Mouse (Mus musculus): ENCODE measurements around the gene Pex11g.
A peak's percentile ranks its signal among the peaks of the same experiment; 100 is the strongest.

Pex11g gene

GRCm38 (mm10) chr8:3467006-3467885, at the start of gene Pex11g:
TSS of gene Pex11g (minus strand) at chr8:3467680.
- peak; percentile 77 for DNase-seq (ENCODE audit: low read depth, low spot score)

GRCm38 (mm10) chr8:3517117-3517495, 49.6 kb upstream of the Pex11g start:
- DNase-seq (ENCODE audit: low read depth, low spot score) = no peak

- DNase-seq (ENCODE audit: low read depth, low spot score) = peak; percentile 90
Observed at GRCm38 (mm10) chr8:3516450-3517116, 49.1 kb upstream of the Pex11g start.

GRCm38 (mm10) chr8:3515771-3516417, 48.4 kb upstream of the Pex11g start:
- no peak for DNase-seq (ENCODE audit: low read depth, low spot score)

GRCm38 (mm10) chr8:3515260-3515671, 47.8 kb upstream of the Pex11g start, which contains the start of gene Pnpla6:
TSS of gene Pnpla6 (plus strand) at chr8:3515384.
- DNase-seq (ENCODE audit: low read depth, low spot score) = peak; percentile 68

- no peak for DNase-seq (ENCODE audit: low read depth, low spot score)
Observed at GRCm38 (mm10) chr8:3514681-3515247, 47.3 kb upstream of the Pex11g start.

GRCm38 (mm10) chr8:3507979-3508754, 40.7 kb upstream of the Pex11g start:
- DNase-seq (ENCODE audit: low read depth, low spot score) = no peak

- no peak for DNase-seq (ENCODE audit: low read depth, low spot score)
Observed at GRCm38 (mm10) chr8:3502217-3502616, 34.7 kb upstream of the Pex11g start.

GRCm38 (mm10) chr8:3500235-3501090, 33.0 kb upstream of the Pex11g start, which contains the start of gene Mcoln1:
TSS of gene Mcoln1 (plus strand) at chr8:3500457.
- peak; percentile 95 for DNase-seq (ENCODE audit: low read depth, low spot score)

GRCm38 (mm10) chr8:3499751-3500150, 32.3 kb upstream of the Pex11g start:
- no peak for DNase-seq (ENCODE audit: low read depth, low spot score)

GRCm38 (mm10) chr8:3498583-3498982, 31.1 kb upstream of the Pex11g start:
- no peak for DNase-seq (ENCODE audit: low read depth, low spot score)

- no peak for DNase-seq (ENCODE audit: low read depth, low spot score)
Observed at GRCm38 (mm10) chr8:3496428-3496748, 28.9 kb upstream of the Pex11g start.

- DNase-seq (ENCODE audit: low read depth, low spot score) = no peak
Observed at GRCm38 (mm10) chr8:3495578-3496427, 28.3 kb upstream of the Pex11g start.

- DNase-seq (ENCODE audit: low read depth, low spot score) = no peak
Observed at GRCm38 (mm10) chr8:3493845-3494208, 26.3 kb upstream of the Pex11g start.

- peak; percentile 54 for DNase-seq (ENCODE audit: low read depth, low spot score)
Observed at GRCm38 (mm10) chr8:3492901-3493844, 25.7 kb upstream of the Pex11g start, which contains the start of gene Zfp358. TSS of gene Zfp358 (plus strand) at chr8:3493138.

GRCm38 (mm10) chr8:3485192-3485591, 17.7 kb upstream of the Pex11g start:
- no peak for DNase-seq (ENCODE audit: low read depth, low spot score)

GRCm38 (mm10) chr8:3483546-3483945, 16.1 kb upstream of the Pex11g start:
- DNase-seq (ENCODE audit: low read depth, low spot score) = no peak

GRCm38 (mm10) chr8:3482240-3482740, 14.8 kb upstream of the Pex11g start:
- no peak for DNase-seq (ENCODE audit: low read depth, low spot score)
